Mouse (Mus musculus) urinary bladder, postnatal 14 days (tissue): Measurements from ENCODE around the gene Mcm6.

Source experiments
- DNase-seq: peaks from one replicate; pipeline ENCODE4 v3.0.0; 2021; ENCODE audit warnings: low spot score

Mcm6 gene

DNA sequence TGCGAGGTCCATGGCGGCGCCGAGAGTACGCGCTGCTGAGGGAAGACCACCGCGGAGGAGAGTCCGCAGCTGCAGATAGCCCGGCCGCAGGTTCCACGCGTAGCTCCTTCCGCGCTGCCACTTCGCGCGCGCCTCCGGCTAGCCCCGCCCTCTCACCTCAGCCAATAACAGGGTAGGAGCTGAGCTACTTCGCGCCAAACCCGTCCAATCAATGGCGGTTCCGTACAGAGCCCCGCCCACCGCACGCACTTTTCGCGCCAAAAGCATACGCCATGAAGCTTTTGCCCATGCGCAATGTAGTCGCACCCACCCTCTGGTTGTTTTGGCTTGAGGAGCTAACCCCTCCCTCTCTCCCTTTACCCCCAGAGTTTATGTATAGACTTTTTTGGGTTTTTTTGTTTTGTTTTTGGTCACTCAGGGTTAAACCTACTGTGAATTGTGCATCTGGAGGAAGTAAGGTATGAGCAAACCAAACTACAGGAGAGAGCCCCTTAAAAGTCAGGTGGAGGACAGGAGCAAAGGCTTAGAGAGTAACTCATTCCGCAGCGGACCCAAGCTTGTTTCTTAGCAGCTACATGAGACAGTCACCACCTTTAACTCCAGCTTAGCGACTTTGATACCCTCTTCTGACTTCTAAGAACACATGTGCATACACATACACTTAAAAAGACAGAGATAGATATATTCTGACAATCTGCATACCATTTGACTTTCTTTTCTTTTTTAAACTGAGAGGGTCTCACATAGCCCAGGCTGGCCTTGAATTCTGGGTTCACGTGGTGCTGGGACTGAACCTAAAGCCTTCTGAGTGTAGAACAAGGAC is at the start of gene Mcm6:
Mcm6 (minus strand) TSS at position 111 of the 823 bp plus-strand sequence.
- peak; percentile 95 for DNase-seq

DNA sequence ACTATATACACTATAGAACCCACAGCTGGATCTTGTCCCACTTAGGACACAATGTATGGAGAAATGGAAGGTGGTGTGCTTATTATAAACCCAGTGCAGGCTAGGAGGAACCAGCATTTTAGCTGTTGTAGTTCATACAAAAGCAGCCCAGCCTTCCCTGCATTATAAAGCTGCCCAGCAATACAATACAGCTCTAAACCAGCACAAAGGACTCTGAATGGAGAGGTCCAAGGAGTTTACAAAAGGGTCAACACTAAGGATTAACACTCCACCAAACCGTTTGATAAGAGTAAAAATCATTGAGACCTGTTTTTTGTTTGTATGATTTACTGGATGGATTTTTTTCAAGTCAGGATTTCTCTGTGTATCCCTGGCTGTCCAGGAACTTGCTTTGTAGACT is 47.4 kb upstream of the Mcm6 start:
- DNase-seq = no peak

DNA sequence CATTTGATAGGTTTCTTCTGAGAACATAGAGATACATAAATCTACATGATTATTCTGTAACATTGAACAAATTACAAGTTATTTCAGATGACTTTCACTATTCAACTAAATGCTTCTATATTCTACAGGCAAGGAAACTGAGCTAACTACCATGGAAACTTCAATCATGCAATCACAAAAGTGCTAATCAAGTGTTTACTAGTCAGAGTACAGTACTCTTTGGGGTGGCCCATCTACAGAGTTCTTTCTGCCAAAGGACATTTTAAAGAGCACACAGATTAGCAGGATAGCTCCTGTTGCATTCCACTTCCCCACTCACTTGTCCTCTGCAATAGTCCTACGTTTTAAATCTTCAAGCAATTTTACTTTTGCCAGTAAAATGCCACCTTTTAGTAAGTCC is 46.2 kb upstream of the Mcm6 start:
- DNase-seq = no peak

GRCm38 (mm10) chr1:128405041-128405481 is 45.6 kb upstream of the Mcm6 start:
- no peak for DNase-seq

- DNase-seq = no peak
Measured at GRCm38 (mm10) chr1:128400926-128401325, 41.5 kb upstream of the Mcm6 start.

DNA sequence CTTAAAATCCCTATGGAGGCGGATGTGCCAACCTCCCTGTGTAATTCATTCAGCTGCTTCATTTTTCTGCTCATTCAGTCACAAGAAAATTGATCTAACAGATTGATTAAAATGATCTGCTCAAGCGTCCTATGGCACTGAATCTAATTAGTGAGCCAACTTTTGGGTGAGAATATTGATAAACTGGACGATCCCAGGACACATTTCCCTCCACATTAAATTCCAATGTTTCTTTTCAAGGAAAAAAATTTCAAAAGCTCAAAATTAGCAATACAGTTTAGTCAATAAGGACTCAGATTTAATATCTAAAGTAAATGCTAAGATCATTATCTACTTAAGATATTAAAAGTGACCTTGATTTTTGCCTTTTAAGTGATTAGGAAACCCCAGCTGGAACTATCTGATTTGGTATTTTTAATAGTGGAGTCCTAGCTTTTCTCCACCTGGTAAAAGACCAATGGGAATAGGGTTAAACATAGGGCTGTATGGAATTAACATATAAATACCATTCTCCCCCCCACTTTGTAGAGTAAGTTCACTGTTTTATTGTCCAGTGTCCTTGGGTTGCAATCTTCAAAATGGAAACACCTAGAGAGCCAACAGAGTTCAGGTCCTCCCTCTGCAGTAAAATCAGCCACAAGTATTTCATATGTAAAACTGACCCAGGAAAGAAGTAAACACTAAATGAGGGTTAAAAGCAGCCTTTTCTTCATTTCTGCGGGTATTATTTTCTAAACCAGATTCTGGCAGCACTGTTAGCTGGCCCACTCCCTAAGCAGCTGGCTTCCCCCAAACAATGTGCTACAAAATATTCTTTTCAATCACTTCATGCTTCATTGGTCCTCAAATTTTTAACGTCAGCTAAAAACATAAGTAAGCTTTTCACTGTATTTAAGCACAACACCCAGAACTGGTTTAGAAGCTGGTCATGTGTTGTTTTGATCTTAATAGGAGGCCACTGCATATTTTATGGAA is 40.8 kb upstream of the Mcm6 start:
- DNase-seq = no peak

DNA sequence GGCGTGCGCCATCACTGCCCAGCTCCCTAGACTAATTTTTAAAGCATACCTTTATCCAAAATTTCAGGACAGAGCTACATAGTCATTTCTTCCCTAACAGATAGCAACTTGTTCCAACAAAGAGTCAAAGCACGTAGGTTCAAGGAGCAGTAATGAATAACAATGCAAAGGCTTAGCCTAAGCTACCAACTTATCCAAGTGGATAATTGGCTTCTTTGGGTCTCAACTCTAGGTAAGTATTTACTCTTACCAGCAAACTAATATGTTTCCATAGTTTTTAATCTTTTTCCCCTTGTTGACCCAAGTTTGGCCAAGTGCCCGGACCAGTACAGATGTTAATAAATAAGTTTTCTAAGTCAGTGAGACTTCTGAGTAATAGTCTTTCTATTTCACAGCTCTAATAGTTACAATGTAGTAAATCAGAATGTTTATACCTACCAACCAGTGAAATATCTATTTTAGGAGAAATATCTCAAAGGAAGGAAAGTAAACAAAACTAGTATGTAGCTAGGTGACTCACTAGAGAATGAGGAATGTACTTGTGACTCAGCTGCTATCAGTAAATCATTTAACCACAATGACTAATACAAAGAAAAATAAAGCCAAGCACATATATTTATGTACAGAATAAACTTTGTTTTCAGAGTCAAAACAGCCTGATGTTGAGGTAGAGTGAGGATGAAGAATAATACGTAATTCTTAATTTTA is 39.4 kb upstream of the Mcm6 start:
- peak; percentile 46 for DNase-seq

GRCm38 (mm10) chr1:128394657-128395056 is 35.2 kb upstream of the Mcm6 start:
- DNase-seq = no peak

- DNase-seq = no peak
Measured at GRCm38 (mm10) chr1:128392382-128392781, 32.9 kb upstream of the Mcm6 start.

- DNase-seq = no peak
Measured at GRCm38 (mm10) chr1:128386487-128386886, 27.0 kb upstream of the Mcm6 start.

- no peak for DNase-seq
Measured at GRCm38 (mm10) chr1:128376841-128377240, 17.4 kb upstream of the Mcm6 start.

- no peak for DNase-seq
Measured at GRCm38 (mm10) chr1:128372143-128372860, 12.8 kb upstream of the Mcm6 start.

- peak; percentile 42 for DNase-seq
Measured at GRCm38 (mm10) chr1:128368732-128369441, 9.4 kb upstream of the Mcm6 start.

DNA sequence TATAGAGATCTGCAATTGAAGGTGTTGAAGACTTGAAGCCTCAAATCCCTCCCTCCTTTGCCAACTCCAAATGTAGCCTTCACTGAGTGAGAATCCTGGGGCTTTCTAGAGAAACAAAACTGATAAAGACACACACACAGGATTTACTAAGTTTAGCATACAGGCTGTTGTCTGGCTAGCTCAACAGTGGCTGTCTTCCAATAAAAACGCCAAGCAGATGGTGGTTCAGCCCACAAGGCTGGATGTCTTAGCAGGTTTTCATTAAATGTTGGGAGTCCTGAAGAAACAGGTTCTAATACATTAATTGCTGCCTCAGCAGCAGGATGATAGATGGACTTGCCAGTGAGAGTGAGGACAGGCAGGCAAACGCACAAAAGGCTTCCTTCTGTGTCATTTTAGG is 1.1 kb upstream of the Mcm6 start:
- DNase-seq = no peak

- DNase-seq = peak; percentile 42
Measured at GRCm38 (mm10) chr1:128358916-128359553, 429 bp downstream of the Mcm6 start.

GRCm38 (mm10) chr1:128358276-128358675 is 1.2 kb downstream of the Mcm6 start:
- DNase-seq = no peak

- no peak for DNase-seq
Measured at GRCm38 (mm10) chr1:128357452-128357851, 2.0 kb downstream of the Mcm6 start.

- no peak for DNase-seq
Measured at GRCm38 (mm10) chr1:128353092-128353491, 6.4 kb downstream of the Mcm6 start.

DNA sequence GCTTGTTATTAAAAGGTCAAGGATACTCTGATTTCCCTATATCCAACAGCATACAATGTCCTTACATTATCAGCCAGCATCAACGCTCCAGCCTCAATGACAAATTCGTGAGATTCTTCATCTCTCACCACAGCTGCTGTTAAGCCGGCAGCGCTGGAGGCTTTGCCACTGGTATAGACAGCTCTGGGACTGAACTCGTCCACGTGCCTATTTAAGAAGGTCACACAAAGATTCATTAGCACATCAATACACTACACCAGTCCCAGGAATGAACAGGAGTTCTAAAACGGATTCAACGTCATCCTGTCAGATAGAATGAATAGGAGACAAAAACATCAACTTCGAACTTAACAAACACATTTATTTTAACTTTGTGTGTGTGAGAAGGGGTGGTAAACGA is 15.2 kb downstream of the Mcm6 start:
- DNase-seq = no peak

DNA sequence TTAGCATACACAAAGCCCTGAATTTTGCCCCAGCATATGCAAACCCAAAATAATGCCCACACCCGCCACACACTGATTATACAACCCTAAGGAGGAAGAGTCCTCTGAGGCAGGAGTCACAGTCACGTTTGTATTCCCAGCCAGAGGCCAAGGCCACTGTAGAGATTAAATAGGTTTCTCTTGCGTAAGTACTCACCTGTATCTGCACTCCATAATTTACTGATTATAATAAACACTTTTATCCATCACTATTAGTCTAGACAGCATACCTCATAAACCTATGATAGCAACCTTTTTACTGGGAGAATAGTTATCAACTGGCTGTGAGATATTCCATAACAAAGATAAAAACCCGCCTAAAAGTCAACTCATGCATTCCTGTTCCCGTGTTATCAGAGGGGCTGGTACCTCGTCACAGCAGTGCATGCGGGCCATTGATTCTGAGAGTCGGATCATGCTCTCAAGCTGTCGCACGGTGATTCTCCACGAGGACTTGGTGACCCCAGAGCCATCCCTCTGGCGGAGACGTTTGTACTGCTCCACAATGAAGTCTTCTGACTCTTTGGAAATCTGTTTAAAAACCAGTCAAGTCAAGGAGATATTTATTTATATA is 21.6 kb downstream of the Mcm6 start:
- no peak for DNase-seq
